ENCODE assay signal across 11 mouse cellular contexts in the genomic region with DNA sequence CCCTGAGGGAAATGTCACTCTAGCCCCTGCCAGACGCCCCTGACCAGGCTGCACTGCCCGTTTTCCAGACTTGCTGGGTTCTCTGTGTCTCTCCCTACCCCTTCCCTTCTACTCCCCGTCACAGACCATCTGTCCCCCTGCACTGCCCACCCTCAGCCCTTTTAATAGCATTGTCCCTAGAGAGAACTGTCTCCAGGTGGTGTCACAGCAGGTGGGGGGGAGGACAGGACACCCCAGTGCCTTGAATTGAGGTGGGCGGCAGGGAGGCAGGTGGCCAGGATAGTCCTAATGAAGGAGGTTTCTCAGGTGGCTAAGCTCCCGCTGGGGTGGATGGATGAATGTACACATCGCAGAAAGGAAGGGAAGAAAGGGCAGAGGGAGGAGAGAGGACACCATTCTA. TPM values are rescaled to one million over a fixed set of nuclear protein-coding genes. Genes with fewer than 3 reads are reported as not detected.
A peak's percentile ranks its signal among the peaks of the same experiment; 100 is the strongest.
DNase-seq lines count a peak whose midpoint lies in the region; ATAC-seq and TF ChIP-seq lines count a peak whose summit lies in the region.
"Had no signal": no experiment of that assay in that cellular context is flagged by ENCODE, and none has a peak within 500 bp of the region (broad histone marks: within the 10 kb centered on the region; RNA-seq: fewer than 3 reads in every experiment).

No protein-coding gene starts in this region.

- intact Hi-C loops in heart, postnatal 25 days (cut with DNase I): loop anchor here (10.0 kb wide), 1 partner anchor 200 kb away; the partner anchor contains the start of gene Csnk2a2

- H3K27ac ChIP-seq in heart, embryonic 10.5 days: peak overlapping the region; percentile 72
- peak overlapping the region; percentile 29; the same call in 1 of the 2 replicates for H3K27ac ChIP-seq in forebrain, postnatal 0 days (ENCODE audit: low read depth, low read length)
- no peak overlapping the region for H3K27ac ChIP-seq in midbrain, embryonic 14.5 days (replicated peaks; ENCODE audit: low read depth, low read length)
- H3K27ac ChIP-seq: intestine, embryonic 15.5 days; liver, embryonic 13.5 days had no signal

- no peak overlapping the region for H3K4me3 ChIP-seq in heart, embryonic 10.5 days
- no peak overlapping the region for H3K4me3 ChIP-seq in forebrain, postnatal 0 days (ENCODE audit: low read depth, low read length)
- no peak overlapping the region for H3K4me3 ChIP-seq in midbrain, embryonic 14.5 days (replicated peaks; ENCODE audit: low read depth, low read length)
- H3K4me3 ChIP-seq: intestine, embryonic 15.5 days; liver, embryonic 13.5 days; megakaryocyte, embryonic 14.5 days had no signal

- no peak for ATAC-seq in forebrain, postnatal 0 days
- ATAC-seq in midbrain, embryonic 14.5 days (ENCODE audit: low FRiP score, low TSS enrichment): no peak
- ATAC-seq: intestine, embryonic 15.5 days had no signal

- no peak for DNase-seq in heart, embryonic 10.5 days (ENCODE audit: low spot score)
- no peak for DNase-seq in heart, postnatal 25 days (ENCODE audit: low spot score)
- peak; percentile 40 for DNase-seq in brain, embryonic 14.5 days (ENCODE audit: low read depth)
- no peak for DNase-seq in forebrain, postnatal 0 days
- no peak for DNase-seq in midbrain, embryonic 14.5 days
- DNase-seq in lung, postnatal 14 days: no peak
- no peak for DNase-seq in urinary bladder, adult 2 months (ENCODE audit: low spot score)
- no peak for DNase-seq in adipocyte (ENCODE audit: low spot score)
- DNase-seq: liver, embryonic 13.5 days had no signal

- no peaks in the 10 kb centered on the region for H3K9me3 ChIP-seq in heart, embryonic 10.5 days
- H3K9me3 ChIP-seq in forebrain, postnatal 0 days (ENCODE audit: low read length): no peaks in the 10 kb centered on the region
- H3K9me3 ChIP-seq in midbrain, embryonic 14.5 days (ENCODE audit: control insufficient read depth, low read length): no peaks in the 10 kb centered on the region
- H3K9me3 ChIP-seq: intestine, embryonic 15.5 days; liver, embryonic 13.5 days; megakaryocyte, embryonic 14.5 days had no signal

- peaks cover 41% of the 10 kb centered on the region for H3K4me1 ChIP-seq in heart, embryonic 10.5 days
- peaks cover 6% of the 10 kb centered on the region for H3K4me1 ChIP-seq in forebrain, postnatal 0 days (ENCODE audit: insufficient read depth)
- peaks cover 13% of the 10 kb centered on the region for H3K4me1 ChIP-seq in midbrain, embryonic 14.5 days (ENCODE audit: control insufficient read depth, insufficient read depth, low read length)
- H3K4me1 ChIP-seq: liver, embryonic 13.5 days had no signal

- TF ChIP-seq POLR2A in brain, embryonic 14.5 days (IDR thresholded peaks at IDR 0.05; ENCODE audit: borderline replicate concordance, extremely low read depth, insufficient read depth, insufficient read length, poor library complexity, severe bottlenecking): no peak

- H3K27me3 ChIP-seq in heart, embryonic 10.5 days (ENCODE audit: insufficient read depth, poor library complexity, severe bottlenecking): peaks cover 47% of the 10 kb centered on the region
- H3K27me3 ChIP-seq in forebrain, postnatal 0 days (ENCODE audit: insufficient read depth, low read length): no peaks in the 10 kb centered on the region
- H3K27me3 ChIP-seq in midbrain, embryonic 14.5 days (ENCODE audit: control insufficient read depth, insufficient read depth, low read length): no peaks in the 10 kb centered on the region; the same call in none of the 2 replicates

- H3K9ac ChIP-seq in forebrain, postnatal 0 days: peak overlapping the region; percentile 14; the same call in 1 of the 2 replicates
- H3K9ac ChIP-seq in midbrain, embryonic 14.5 days (replicated peaks; ENCODE audit: low read length): peak overlapping the region; percentile 13; the same call in 1 of the 2 replicates
- H3K9ac ChIP-seq: intestine, embryonic 15.5 days; liver, embryonic 13.5 days had no signal

- 17% methylated on average over 6 of the region's 6 CpGs for WGBS in heart, embryonic 10.5 days
- 14% methylated on average over 6 of the region's 6 CpGs for WGBS in forebrain, postnatal 0 days
- WGBS in midbrain, embryonic 14.5 days: 6% methylated on average over 6 of the region's 6 CpGs

- no peaks in the 10 kb centered on the region for H3K36me3 ChIP-seq in heart, embryonic 10.5 days
- no peaks in the 10 kb centered on the region for H3K36me3 ChIP-seq in forebrain, postnatal 0 days (ENCODE audit: insufficient read depth)
- no peaks in the 10 kb centered on the region for H3K36me3 ChIP-seq in midbrain, embryonic 14.5 days (ENCODE audit: control insufficient read depth, insufficient read depth, low read length)
- H3K36me3 ChIP-seq: intestine, embryonic 15.5 days; liver, embryonic 13.5 days had no signal

- peak overlapping the region; percentile 15; the same call in 1 of the 2 replicates for H3K4me2 ChIP-seq in forebrain, postnatal 0 days (ENCODE audit: low read depth)
- no peak overlapping the region for H3K4me2 ChIP-seq in midbrain, embryonic 14.5 days (ENCODE audit: low read length)
- H3K4me2 ChIP-seq: intestine, embryonic 15.5 days; liver, embryonic 13.5 days had no signal

- TF ChIP-seq CTCF in brain, embryonic 14.5 days (IDR thresholded peaks at IDR 0.05; ENCODE audit: borderline replicate concordance, extremely low read depth, insufficient read depth, insufficient read length): no peak
- no peak for TF ChIP-seq CTCF in forebrain, postnatal 0 days (IDR thresholded peaks at IDR 0.05; ENCODE audit: low read depth)

RNA-seq across cellular contexts. Expression of gene Ndrg4, which starts 17.9 kb away (rescaled TPM):
- 141 and 294 TPM in 2 replicates for polyA plus RNA-seq in heart, embryonic 10.5 days (2016; fragmentation: Nextera tagmentation; extraction: Ambion mirVana)
- total RNA-seq in heart, postnatal 25 days (2021): 100 to 1,000 TPM; 317 to 336 TPM
- polyA plus RNA-seq in brain, embryonic 14.5 days (2012; rRNA removed): 348 and 357 TPM in 2 replicates
- total RNA-seq in forebrain, postnatal 0 days (2014; rRNA removed): 549 and 619 TPM in 2 replicates
- polyA plus RNA-seq in forebrain, postnatal 0 days (2015; fragmentation: Nextera tagmentation; extraction: Ambion mirVana): 428 and 484 TPM in 2 replicates
- 276 and 287 TPM in 2 replicates for polyA plus RNA-seq in midbrain, embryonic 14.5 days (2014; fragmentation: Nextera tagmentation; extraction: Ambion mirVana)
- 55.5 and 62.5 TPM in 2 replicates for polyA plus RNA-seq in urinary bladder, adult 2 months (2012; rRNA removed)

RNA-seq across cellular contexts. Expression of gene Setd6, which starts 21.1 kb away (rescaled TPM):
- polyA plus RNA-seq in heart, embryonic 10.5 days (2016; fragmentation: Nextera tagmentation; extraction: Ambion mirVana): 24.5 and 30.2 TPM in 2 replicates
- 10 to 100 TPM; 14.1 to 15.1 TPM for total RNA-seq in heart, postnatal 25 days (2021)
- 24.9 and 25.0 TPM in 2 replicates for polyA plus RNA-seq in brain, embryonic 14.5 days (2012; rRNA removed)
- 24.9 and 29.8 TPM in 2 replicates for total RNA-seq in forebrain, postnatal 0 days (2014; rRNA removed)
- 37.1 and 40.0 TPM in 2 replicates for polyA plus RNA-seq in forebrain, postnatal 0 days (2015; fragmentation: Nextera tagmentation; extraction: Ambion mirVana)
- 28.3 and 32.8 TPM in 2 replicates for polyA plus RNA-seq in midbrain, embryonic 14.5 days (2014; fragmentation: Nextera tagmentation; extraction: Ambion mirVana)
- 30.1 and 31.3 TPM in 2 replicates for polyA plus RNA-seq in urinary bladder, adult 2 months (2012; rRNA removed)
